Mouse (Mus musculus) adrenal gland, adult 18-20 months (tissue): Measurements from ENCODE around the gene Procr. TPM values are rescaled to one million over a fixed set of nuclear protein-coding genes. Genes with fewer than 3 reads are reported as not detected.

Experiments used
- DNase-seq, 2 experiments: peaks; one replicate each; pipeline ENCODE4 v3.0.0; 2021 to 2022; ENCODE audit warnings: low spot score in 2 of 2
- total RNA-seq, 2 experiments: library from RNA; stranded (reverse); gene quantifications; 1 replicate in 1 of 2; 2 replicates in 1 of 2; pipeline ENCODE4 v1.2.3; 2021

The Procr gene
- total RNA-seq, 2 experiments from 2014 or later = 44.9 to 104 TPM

- DNase-seq = no peak
Measured at GRCm38 (mm10) chr2:155749394-155749793, 1.5 kb upstream of the Procr start.

GRCm38 (mm10) chr2:155755746-155756145 is 4.8 kb downstream of the Procr start:
- peak; percentile 68 to 74 for DNase-seq

- DNase-seq = no peak
Measured at GRCm38 (mm10) chr2:155756855-155757566, 6.1 kb downstream of the Procr start.

- peak; percentile 74 to 76 for DNase-seq
Measured at GRCm38 (mm10) chr2:155764679-155765418, 13.9 kb downstream of the Procr start.

GRCm38 (mm10) chr2:155773664-155774063 is 22.7 kb downstream of the Procr start:
- DNase-seq = no peak

GRCm38 (mm10) chr2:155774261-155774926 is 23.5 kb downstream of the Procr start:
- no peak for DNase-seq

GRCm38 (mm10) chr2:155774927-155775684 is 24.2 kb downstream of the Procr start, which contains the start of gene Mmp24:
Mmp24 (plus strand) TSS chr2:155775342.
- DNase-seq = no peak

GRCm38 (mm10) chr2:155775685-155776263 is 24.9 kb downstream of the Procr start:
- DNase-seq = peak; percentile 77 to 79

GRCm38 (mm10) chr2:155776824-155777687 is 26.1 kb downstream of the Procr start:
- no peak for DNase-seq

GRCm38 (mm10) chr2:155777688-155777985 is 26.7 kb downstream of the Procr start:
- DNase-seq = no peak

- DNase-seq = no peak
Measured at GRCm38 (mm10) chr2:155778004-155778403, 27.1 kb downstream of the Procr start.

- DNase-seq = no peak
Measured at GRCm38 (mm10) chr2:155779066-155779465, 28.1 kb downstream of the Procr start.

GRCm38 (mm10) chr2:155779506-155779905 is 28.6 kb downstream of the Procr start:
- DNase-seq = no peak

GRCm38 (mm10) chr2:155784534-155784933 is 33.6 kb downstream of the Procr start:
- no peak for DNase-seq

GRCm38 (mm10) chr2:155786905-155787304 is 36.0 kb downstream of the Procr start:
- no peak for DNase-seq

GRCm38 (mm10) chr2:155787949-155788931 is 37.3 kb downstream of the Procr start:
- no peak for DNase-seq

GRCm38 (mm10) chr2:155792899-155793298 is 42.0 kb downstream of the Procr start:
- no peak for DNase-seq

- no peak for DNase-seq
Measured at GRCm38 (mm10) chr2:155794674-155795445, 43.9 kb downstream of the Procr start.
